Mouse (Mus musculus) forebrain, embryonic 14.5 days (tissue): ENCODE results near the gene Rin2. TPM values are rescaled to one million over a fixed set of nuclear protein-coding genes. Genes with fewer than 3 reads are reported as not detected.
"Not testable (repeated sequence)": the region's sequence is repeated elsewhere in the genome, so short reads cannot be mapped to it uniquely, and the experiment has no call there.

Experiments used
- ATAC-seq: fragments of 200-750 bp; cut with Nextera tagmentation; 2 replicates; pipeline ENCODE4 v1.8.0; 2017; ENCODE audit warnings: mild to moderate bottlenecking, moderate library complexity
- DNase-seq: peaks from one replicate; pipeline ENCODE4 v3.0.0-alpha.2; 2015; ENCODE audit warnings: low spot score
- H3K27ac ChIP-seq: fragments of 300-500 bp; sonication (generic); 2 replicates; pipeline ENCODE4 v1.5.1; 2014; ENCODE audit warnings: low read depth, mild to moderate bottlenecking, control low read depth, low read length, moderate library complexity
- H3K27me3 ChIP-seq: fragments of 300-500 bp; sonication (generic); replicated peaks from 2 replicates; pipeline ENCODE4 v1.6.1; 2014; ENCODE audit warnings: low read length, control low read depth, mixed read lengths; ENCODE audit not compliant: control insufficient read depth, insufficient read depth
- H3K36me3 ChIP-seq: fragments of 300-500 bp; sonication (generic); 2 replicates; pipeline ENCODE4 v1.6.1; 2014; ENCODE audit warnings: low read length, control low read depth; ENCODE audit not compliant: control insufficient read depth, insufficient read depth
- H3K4me1 ChIP-seq: fragments of 300-500 bp; sonication (generic); 2 replicates; pipeline ENCODE4 v1.6.1; 2014; ENCODE audit warnings: antibody characterized with exemption, low read length, control low read depth; ENCODE audit not compliant: control insufficient read depth, insufficient read depth
- H3K4me2 ChIP-seq: fragments of 300-500 bp; sonication (generic); 2 replicates; pipeline ENCODE4 v1.6.1; 2014; ENCODE audit warnings: mild to moderate bottlenecking, control low read depth, low read length
- H3K4me3 ChIP-seq: fragments of 300-500 bp; sonication (generic); 2 replicates; pipeline ENCODE4 v1.5.1; 2014; ENCODE audit warnings: low read depth, low read length, control low read depth
- H3K9ac ChIP-seq: fragments of 300-500 bp; sonication (generic); 2 replicates; pipeline ENCODE4 v1.6.1; 2014; ENCODE audit warnings: mild to moderate bottlenecking, low read length, control low read depth, moderate library complexity
- H3K9me3 ChIP-seq: fragments of 300-500 bp; sonication (generic); replicated peaks from 2 replicates; pipeline ENCODE4 v1.6.1; 2016; ENCODE audit warnings: low read length, control low read depth, mixed read lengths; ENCODE audit not compliant: control insufficient read depth
- WGBS: fragments of 180-500 bp; shearing (Covaris S2); extraction: QIAGEN DNeasy Blood & Tissue Kit; methylation state at CpG from one replicate; pipeline ENCODE4 v1.1.7; 2014; 5-methylcytosine and 5-hydroxymethylcytosine counted together
- microRNA-seq: library from miRNA; unstranded; fragments of <30 nt; microRNA quantifications from one replicate; pipeline ENCODE4, GENCODE M21; 2016
- polyA plus RNA-seq: library from polyadenylated mRNA; unstranded; fragments of >200 nt; fragmentation: Nextera tagmentation; extraction: Ambion mirVana; gene quantifications from 2 replicates; pipeline ENCODE4 v1.2.1, GENCODE M21; 2014

The Rin2 gene
- polyA plus RNA-seq, 1 experiment from 2014 or later = 9.0 TPM

DNA sequence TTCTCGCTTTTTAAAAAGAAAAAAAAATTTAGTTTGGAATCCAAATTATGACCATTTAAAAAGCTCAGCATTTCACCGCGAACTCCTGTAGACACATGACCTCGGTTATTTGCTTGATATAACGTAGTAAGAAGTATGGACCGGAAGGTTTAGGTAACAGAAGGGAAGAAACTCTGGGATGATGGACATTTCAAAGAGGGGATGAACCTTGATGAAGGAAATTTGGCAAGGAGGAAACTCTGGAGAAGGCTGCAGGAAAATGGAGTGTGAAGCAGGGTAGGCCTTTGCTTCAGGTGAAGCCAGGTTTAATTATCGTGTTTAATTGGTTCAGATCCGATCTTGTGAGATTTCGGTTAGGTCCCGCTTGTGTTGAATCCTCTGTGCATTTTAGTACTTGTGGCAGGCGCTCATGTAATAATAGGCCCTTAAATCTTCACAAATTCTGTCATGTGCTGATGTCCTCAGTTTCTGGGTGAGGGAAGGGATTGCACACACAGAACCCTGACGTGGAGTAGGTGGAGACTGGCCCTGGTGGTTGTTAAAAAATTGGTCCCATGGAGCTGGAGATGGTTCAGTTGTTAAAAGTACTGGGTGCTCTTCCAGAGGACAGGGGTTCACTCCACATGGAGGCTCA, 229.1 kb downstream of the Rin2 start:
- Histone ChIP-seq H3K4me1 (peaks cover 10% of the 10 kb centered on the region; the same call in 1 of the 2 replicates), H3K36me3 (peaks cover 13% of the 10 kb centered on the region), H3K27me3 (no peaks in the 10 kb centered on the region), H3K27ac (no peak overlapping the region), H3K9ac (peak overlapping the region; percentile 95), H3K4me3 (peak overlapping the region; percentile 96), H3K4me2 (peak overlapping the region; percentile 71), H3K9me3 (no peaks in the 10 kb centered on the region)
- 39% methylated on average over 12 of the region's 12 CpGs for WGBS
- DNase-seq (no peak), ATAC-seq (no peak)

DNA sequence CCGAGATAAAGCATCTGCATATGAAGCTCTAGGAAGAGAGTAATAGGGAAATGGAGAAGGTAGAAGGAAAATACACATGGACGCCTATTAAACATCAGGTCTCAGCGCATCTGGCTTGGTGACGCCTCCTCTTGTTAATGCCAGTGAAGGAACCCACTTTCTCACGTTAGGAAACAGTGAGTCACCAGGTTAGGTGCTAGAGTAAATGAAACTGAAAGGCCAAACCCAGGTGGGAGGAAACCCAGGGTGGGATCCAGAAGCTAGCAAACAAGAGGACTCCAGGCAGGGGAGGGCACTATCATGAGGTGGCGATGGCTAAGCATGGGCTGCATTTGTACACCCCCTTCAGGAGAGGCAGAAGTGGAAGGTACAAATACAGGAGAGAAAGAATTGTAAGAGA, 230.1 kb downstream of the Rin2 start:
- H3K36me3 ChIP-seq = peaks cover 20% of the 10 kb centered on the region
- peaks cover 10% of the 10 kb centered on the region; the same call in 1 of the 2 replicates for H3K4me1 ChIP-seq
- DNase-seq (no peak), ATAC-seq (no peak)
- no peak overlapping the region for H3K4me3 ChIP-seq
- no peak overlapping the region for H3K4me2 ChIP-seq
- no peaks in the 10 kb centered on the region for H3K9me3 ChIP-seq
- 85% methylated on average over 6 of the region's 6 CpGs for WGBS
- no peak overlapping the region for H3K9ac ChIP-seq
- H3K27ac ChIP-seq = no peak overlapping the region
- H3K27me3 ChIP-seq = no peaks in the 10 kb centered on the region

DNA sequence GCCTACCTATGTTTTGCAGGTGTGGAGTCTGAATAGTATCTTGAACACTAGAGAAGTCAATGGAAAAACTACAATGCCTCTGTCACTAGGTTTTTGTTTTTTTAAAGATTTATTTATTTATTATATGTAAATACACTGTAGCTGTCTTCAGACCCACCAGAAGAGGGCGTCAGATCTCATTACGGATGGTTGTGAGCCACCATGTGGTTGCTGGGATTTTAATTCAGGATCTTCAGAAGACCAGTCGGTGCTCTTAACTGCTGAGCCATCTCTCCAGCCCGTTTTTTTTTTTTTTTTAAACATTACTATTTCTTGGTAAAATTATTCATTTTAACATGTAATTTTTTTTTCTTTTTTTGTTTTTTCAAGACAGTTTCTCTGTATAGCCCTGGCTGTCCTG, 230.9 kb downstream of the Rin2 start:
- WGBS = 47% methylated on average over 4 of the region's 4 CpGs
- not testable (repeated sequence) for H3K9ac ChIP-seq, H3K4me2 ChIP-seq, H3K4me3 ChIP-seq, DNase-seq, ATAC-seq, H3K9me3 ChIP-seq, H3K27ac ChIP-seq, H3K27me3 ChIP-seq
- Histone ChIP-seq H3K36me3 (peaks cover 28% of the 10 kb centered on the region), H3K4me1 (peaks cover 10% of the 10 kb centered on the region; the same call in 1 of the 2 replicates)

DNA sequence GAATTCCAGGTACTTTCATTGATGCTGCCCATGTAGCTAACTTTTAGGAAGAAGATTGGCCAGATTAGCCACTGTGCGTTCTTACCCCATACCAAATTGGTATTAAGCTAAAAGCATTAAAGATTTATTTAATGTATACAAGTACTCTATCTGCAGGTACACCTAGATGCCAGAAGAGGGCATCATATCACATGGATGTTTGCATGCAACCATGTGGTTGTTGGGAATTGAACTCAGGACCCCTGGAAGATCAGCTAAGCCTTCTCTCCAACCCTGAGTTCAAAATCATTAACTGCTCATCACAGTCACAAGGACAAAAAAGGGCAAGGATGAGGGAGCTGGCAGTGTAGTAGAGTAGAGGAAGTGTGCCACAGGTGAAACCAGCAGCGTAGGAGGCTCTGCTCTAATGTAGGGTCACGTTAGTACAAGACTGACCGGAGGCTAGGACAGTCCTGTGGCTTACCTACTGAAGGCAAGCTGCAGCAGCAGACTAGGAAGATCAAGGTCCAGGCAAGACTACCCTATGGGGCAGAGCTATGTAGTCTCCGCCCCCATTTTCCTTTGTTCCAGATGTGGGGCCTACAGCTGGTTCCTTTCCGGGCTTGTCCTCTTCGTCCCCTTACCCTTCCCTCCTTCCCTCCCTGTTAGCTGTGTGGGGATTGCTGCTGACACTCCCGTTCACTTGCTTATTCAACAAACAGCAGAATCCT, 246.1 kb downstream of the Rin2 start:
- ATAC-seq (no peak), DNase-seq (peak; percentile 14)
- Histone ChIP-seq H3K27me3 (no peaks in the 10 kb centered on the region), H3K27ac (no peak overlapping the region), H3K36me3 (peaks cover 91% of the 10 kb centered on the region), H3K9ac (no peak overlapping the region), H3K4me2 (no peak overlapping the region), H3K9me3 (no peaks in the 10 kb centered on the region), H3K4me3 (no peak overlapping the region), H3K4me1 (no peaks in the 10 kb centered on the region)
- WGBS = 92% methylated on average over 8 of the region's 8 CpGs

DNA sequence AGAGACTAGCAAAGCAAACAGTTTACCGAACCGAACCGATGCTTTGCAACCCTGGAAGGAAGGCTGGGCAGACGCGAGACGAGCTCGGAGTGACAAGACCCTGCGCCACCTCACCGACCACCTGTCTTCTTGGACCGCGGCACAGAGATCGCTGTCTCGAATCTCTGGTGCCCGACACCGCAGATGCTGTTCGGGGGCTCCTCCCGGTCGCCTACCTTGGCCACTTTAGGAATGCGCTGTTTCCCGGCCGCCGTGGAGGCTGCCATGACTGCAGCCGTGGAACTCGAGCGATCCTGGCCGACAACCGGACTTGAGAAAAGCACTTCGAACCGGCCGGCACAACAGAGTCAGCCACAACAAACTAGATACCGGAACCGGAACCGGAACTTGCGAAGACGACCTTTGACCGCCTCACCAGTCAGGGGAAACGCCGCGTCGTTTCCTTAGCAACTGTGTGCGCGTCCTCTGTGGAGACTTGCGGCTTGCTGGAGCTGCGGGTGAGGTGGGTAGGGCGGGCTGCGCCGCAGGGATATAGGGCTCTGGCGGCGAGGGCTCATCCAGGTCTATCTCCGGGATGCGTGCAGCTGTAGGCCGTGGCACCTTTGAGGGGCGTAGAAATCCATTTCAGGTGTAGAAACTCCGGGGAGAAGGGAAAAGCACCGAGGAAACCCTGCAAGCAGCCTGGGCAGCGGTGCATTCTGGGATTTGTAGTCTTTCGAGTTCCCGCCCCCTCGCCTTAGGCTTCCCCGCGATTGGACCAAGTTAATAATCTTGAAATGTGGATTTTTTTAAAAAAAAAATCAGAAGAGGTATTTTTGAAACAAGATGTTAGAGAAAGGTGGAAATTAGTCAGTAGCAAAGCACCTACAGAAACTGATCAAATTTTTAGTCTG, 259.6 kb downstream of the Rin2 start, which contains the start of the genes Cfap61 and Crnkl1:
Cfap61 (plus strand) TSS at position 446 of the 893 bp plus-strand sequence.
Crnkl1 (minus strand) TSS at position 676 of the 893 bp plus-strand sequence.
- peak; percentile 99 for DNase-seq
- H3K4me3 ChIP-seq = peak within 1 kb of the TSS; percentile 83
- peak within 1 kb of the TSS; percentile 71 for H3K9ac ChIP-seq
- no peak within 1 kb of the TSS for H3K27ac ChIP-seq
- peaks cover 28% of the 10 kb centered on the region for H3K36me3 ChIP-seq
- WGBS = under 1% methylated on average over 61 of the region's 61 CpGs
- ATAC-seq = peak; percentile 99
- peaks cover 7% of the 10 kb centered on the region for H3K4me1 ChIP-seq
- H3K27me3 ChIP-seq = no peaks in the 10 kb centered on the region
- H3K4me2 ChIP-seq = peak within 1 kb of the TSS; percentile 96
- H3K9me3 ChIP-seq = no peaks in the 10 kb centered on the region

DNA sequence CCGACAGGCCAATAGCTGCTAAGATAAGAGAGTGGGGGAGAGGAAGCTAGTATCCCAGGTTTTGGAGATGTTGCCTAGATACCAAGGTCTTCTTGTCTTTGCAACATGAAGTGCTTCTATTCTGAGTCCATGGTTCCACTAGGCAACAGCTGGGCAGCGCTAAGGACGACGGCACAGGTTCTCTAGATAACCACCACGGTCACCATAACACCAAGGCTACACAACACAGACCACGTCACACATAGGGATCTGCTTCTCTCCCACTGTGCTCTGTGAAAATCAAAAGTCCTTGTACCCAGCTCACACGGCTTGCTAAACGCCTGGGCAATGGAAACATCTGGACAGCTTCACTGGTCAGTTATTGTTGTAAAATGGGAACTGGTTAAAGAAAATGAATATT, 262.0 kb downstream of the Rin2 start:
- Histone ChIP-seq H3K4me2 (no peak overlapping the region), H3K9ac (no peak overlapping the region), H3K27ac (no peak overlapping the region), H3K4me1 (peaks cover 7% of the 10 kb centered on the region), H3K9me3 (no peaks in the 10 kb centered on the region), H3K36me3 (peaks cover 8% of the 10 kb centered on the region), H3K4me3 (no peak overlapping the region), H3K27me3 (no peaks in the 10 kb centered on the region)
- DNase-seq (no peak), ATAC-seq (no peak)
- WGBS = 90% methylated on average over 8 of the region's 8 CpGs

Small RNA genes within 50 kb of the gene (microRNA-seq; reads per million reads assigned to microRNA genes)
- not detected for gene Gm25026

Other genes starting within 250 kb of the Rin2 start
- gene Naa20, start 226.9 kb downstream of the Rin2 start, polyA plus RNA-seq = 147 and 161 TPM in 2 replicates